In the genomic region with DNA sequence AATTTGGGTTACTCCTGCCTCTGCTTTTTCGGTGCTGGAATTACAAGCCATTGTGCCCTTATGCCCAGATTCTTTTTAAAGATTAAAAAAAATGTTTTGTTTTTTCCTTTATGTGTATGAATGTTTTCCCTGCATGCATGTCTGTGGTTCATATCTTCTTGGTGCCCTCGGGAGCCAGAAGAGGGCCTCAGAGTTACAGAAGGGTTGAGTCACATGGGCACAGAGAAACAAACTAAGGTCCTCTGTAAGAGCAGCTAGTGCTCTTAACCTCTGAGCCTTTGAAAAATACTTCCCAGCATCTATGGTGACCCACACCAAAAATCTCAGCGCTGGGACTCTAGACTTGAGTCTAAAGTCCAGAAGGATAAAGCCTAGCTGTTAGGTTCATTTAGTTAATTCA, we compare ENCODE assay signal across 8 mouse cellular contexts. TPM values are rescaled to one million over a fixed set of nuclear protein-coding genes. Genes with fewer than 3 reads are reported as not detected.
DNase-seq lines count a peak whose midpoint lies in the region; ATAC-seq and TF ChIP-seq lines count a peak whose summit lies in the region.

No protein-coding gene starts in this region.

- H3K27ac ChIP-seq in heart, embryonic 11.5 days (ENCODE audit: low read depth, low read length), result peak overlapping the region; percentile 81
- peak overlapping the region; percentile 84 for H3K27ac ChIP-seq in kidney, embryonic 16.5 days (ENCODE audit: low read length)
- peak overlapping the region; percentile 94; the same call in 1 of the 2 replicates for H3K27ac ChIP-seq in small intestine, adult 2 months (ENCODE audit: insufficient read depth, low read depth, low read length)

- H3K27me3 ChIP-seq in E14TG2a.4 (ENCODE audit: insufficient read depth, low read length), result no peaks in the 10 kb centered on the region
- H3K27me3 ChIP-seq in heart, embryonic 11.5 days (ENCODE audit: control insufficient read depth, insufficient read depth, low read length), result no peaks in the 10 kb centered on the region
- no peaks in the 10 kb centered on the region for H3K27me3 ChIP-seq in kidney, embryonic 16.5 days (ENCODE audit: insufficient read depth, low read length)
- no peaks in the 10 kb centered on the region for H3K27me3 ChIP-seq in small intestine, adult 2 months (ENCODE audit: control insufficient read depth, insufficient read depth, low read length)

- no peaks in the 10 kb centered on the region for H3K9me3 ChIP-seq in E14TG2a.4 (ENCODE audit: low read length)
- H3K9me3 ChIP-seq in heart, embryonic 11.5 days (replicated peaks; ENCODE audit: control insufficient read depth, low read length), result peaks cover 2% of the 10 kb centered on the region
- peaks cover 16% of the 10 kb centered on the region for H3K9me3 ChIP-seq in kidney, embryonic 16.5 days (ENCODE audit: low read length)

- H3K4me2 ChIP-seq in heart, embryonic 11.5 days, result peak overlapping the region; percentile 70
- peak overlapping the region; percentile 67 for H3K4me2 ChIP-seq in kidney, embryonic 16.5 days (replicated peaks; ENCODE audit: low read depth, low read length)

- H3K36me3 ChIP-seq in E14TG2a.4 (ENCODE audit: insufficient read depth, low read length), result peaks cover 26% of the 10 kb centered on the region
- peaks cover 17% of the 10 kb centered on the region for H3K36me3 ChIP-seq in heart, embryonic 11.5 days (ENCODE audit: control insufficient read depth, insufficient read depth, low read length)
- H3K36me3 ChIP-seq in kidney, embryonic 16.5 days (ENCODE audit: insufficient read depth, low read length), result peaks cover 22% of the 10 kb centered on the region
- H3K36me3 ChIP-seq in small intestine, adult 2 months (ENCODE audit: control insufficient read depth, insufficient read depth, low read length), result peaks cover 9% of the 10 kb centered on the region

- no peak for TF ChIP-seq CTCF in E14TG2a.4 (conservative IDR thresholded peaks at IDR 0.05; ENCODE audit: low read length)
- no peak for TF ChIP-seq CTCF in small intestine, adult 2 months (IDR thresholded peaks at IDR 0.05; ENCODE audit: extremely low read depth, insufficient read length, insufficient replicate concordance, low read depth, low read length)

- peaks cover 14% of the 10 kb centered on the region for H3K4me1 ChIP-seq in E14TG2a.4 (replicated peaks; ENCODE audit: low read depth, low read length)
- H3K4me1 ChIP-seq in heart, embryonic 11.5 days (ENCODE audit: control insufficient read depth, insufficient read depth, low read length), result no peaks in the 10 kb centered on the region; the same call in 1 of the 2 replicates
- peaks cover 12% of the 10 kb centered on the region; the same call in 1 of the 2 replicates for H3K4me1 ChIP-seq in kidney, embryonic 16.5 days (ENCODE audit: insufficient read depth, low read length)
- H3K4me1 ChIP-seq in small intestine, adult 2 months (ENCODE audit: control insufficient read depth, insufficient read depth, insufficient read length, low read length), result no peaks in the 10 kb centered on the region

- peak overlapping the region; percentile 88 for H3K4me3 ChIP-seq in E14TG2a.4 (replicated peaks; ENCODE audit: low read length)
- H3K4me3 ChIP-seq in heart, embryonic 11.5 days (ENCODE audit: low read depth, low read length), result peak overlapping the region; percentile 63
- peak overlapping the region; percentile 61 for H3K4me3 ChIP-seq in kidney, embryonic 16.5 days (ENCODE audit: low read length)
- H3K4me3 ChIP-seq in small intestine, adult 2 months (ENCODE audit: low read depth, low read length), result no peak overlapping the region

- ATAC-seq in heart, embryonic 11.5 days (replicated peaks; ENCODE audit: insufficient number of reproducible peaks, low FRiP score, low TSS enrichment), result 0 out of 2 replicates have a peak, but pooled peaks have one; percentile 50
- peak; percentile 47; the same call in 1 of the 2 replicates for ATAC-seq in kidney, embryonic 16.5 days (ENCODE audit: low FRiP score, low TSS enrichment)

- TF ChIP-seq POLR2A in small intestine, adult 2 months (IDR thresholded peaks at IDR 0.05; ENCODE audit: low read depth, low read length), result no peak

- peak overlapping the region; percentile 76 for H3K9ac ChIP-seq in heart, embryonic 11.5 days (ENCODE audit: low read depth, low read length)
- peak overlapping the region; percentile 86 for H3K9ac ChIP-seq in kidney, embryonic 16.5 days (replicated peaks; ENCODE audit: low read length)

- 16% methylated on average over 3 of the region's 3 CpGs for WGBS in heart, embryonic 11.5 days (ENCODE audit: insufficient replicate concordance)
- 16% methylated on average over 3 of the region's 3 CpGs for WGBS in kidney, embryonic 16.5 days
- WGBS in small intestine, adult 2 months, result 9% methylated on average over 3 of the region's 3 CpGs

- peak; percentile 48 to 78 for DNase-seq in adrenal gland, adult (ENCODE audit: inconsistent age in 2 of 2, low spot score in 1 of 2)
- no peak for DNase-seq in adrenal gland, adult 8-10 months
- peak; percentile 35 to 54 for DNase-seq in cerebellum, postnatal 25 days
- DNase-seq in lung, postnatal 25 days (ENCODE audit: low spot score), result peak; percentile 70

RNA-seq across cellular contexts. Expression of a gene that starts 0.6 kb away (rescaled TPM):
- 10 to 100 TPM in 2 of 4 experiments, 1 to 10 TPM in 2; 7.9 to 13.4 (median 10.7) TPM for total RNA-seq in adrenal gland, adult 8-10 months (2022)
- polyA plus RNA-seq in heart, embryonic 11.5 days (2014; fragmentation: Nextera tagmentation; extraction: Ambion mirVana), result 13.2 and 13.7 TPM in 2 replicates
- 33.0 and 35.2 TPM in 2 replicates for polyA plus RNA-seq in kidney, embryonic 16.5 days (2015; fragmentation: Nextera tagmentation; extraction: Ambion mirVana)
- 1.3 and 2.8 TPM in 2 replicates for polyA plus RNA-seq in small intestine, adult 2 months (2012; rRNA removed)

RNA-seq across cellular contexts. Expression of a gene that starts 26.1 kb away (rescaled TPM):
- total RNA-seq in adrenal gland, adult 8-10 months (2022), result 1 to 10 TPM; 1.5 to 3.4 (median 2.9) TPM
- polyA plus RNA-seq in heart, embryonic 11.5 days (2014; fragmentation: Nextera tagmentation; extraction: Ambion mirVana), result 13.8 and 16.9 TPM in 2 replicates
- 10.3 TPM in 2 replicates for polyA plus RNA-seq in kidney, embryonic 16.5 days (2015; fragmentation: Nextera tagmentation; extraction: Ambion mirVana)
- polyA plus RNA-seq in small intestine, adult 2 months (2012; rRNA removed), result 0.60 and 1.8 TPM in 2 replicates
